Mouse (Mus musculus): ENCODE measurements at regions not wholly inside any gene's neighbourhood (a gene's known extent, or its start where the extent isn't known, plus 50 kb on each side); places are given as distances from the start of the nearest gene placed in this dataset.

DNA sequence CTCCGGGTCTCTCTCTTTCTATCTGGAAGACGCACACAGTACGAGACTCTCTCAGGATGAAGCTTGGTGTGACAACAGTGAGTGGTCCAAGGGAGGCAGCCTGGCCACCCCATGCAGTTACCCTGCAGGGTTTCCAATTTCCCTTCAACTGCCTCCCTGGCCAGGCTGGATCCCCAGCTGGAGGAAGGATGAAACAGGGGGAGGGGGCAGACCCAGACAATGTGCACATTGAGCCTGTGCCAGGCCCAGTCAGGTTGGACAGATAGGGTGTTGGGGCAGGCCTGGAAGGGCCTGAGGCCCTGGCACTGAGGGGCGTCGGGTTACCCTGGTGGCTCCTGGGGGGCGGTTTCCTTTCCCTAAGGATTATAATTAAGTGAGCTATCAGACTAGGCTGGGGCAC lies 55.8 kb upstream of the Tmem189 start:
- TF ChIP-seq POLR2A (IDR thresholded peaks at IDR 0.05; ENCODE audit: low read depth, low read length) = no peak
- TF ChIP-seq EP300 (IDR thresholded peaks at IDR 0.05; ENCODE audit: low read length) = no peak
- no peak for TF ChIP-seq MAFK (IDR thresholded peaks at IDR 0.05; ENCODE audit: insufficient replicate concordance, low read length)
- TF ChIP-seq MXI1 (IDR thresholded peaks at IDR 0.05; ENCODE audit: low read depth, low read length) = no peak
- no peak for TF ChIP-seq E2F4 (IDR thresholded peaks at IDR 0.05; ENCODE audit: insufficient replicate concordance, low read depth, low read length)
- no peak for TF ChIP-seq HCFC1 (IDR thresholded peaks at IDR 0.05; ENCODE audit: low read depth, low read length)
- no peak for TF ChIP-seq TCF12 (IDR thresholded peaks at IDR 0.05; ENCODE audit: low read depth, low read length)
- no peak for TF ChIP-seq CTCF (conservative IDR thresholded peaks at IDR 0.05 in 1 of 2, IDR thresholded peaks at IDR 0.05 in 1 of 2; ENCODE audit: low read depth in 2 of 2, low read length in 2 of 2)
- no peak for TF ChIP-seq MAX (IDR thresholded peaks at IDR 0.05; ENCODE audit: low read length)
- TF ChIP-seq ZNF384 (IDR thresholded peaks at IDR 0.05; ENCODE audit: low read depth, low read length) = no peak
